Mouse (Mus musculus): Measurements from ENCODE around the gene Tstd1.

Gene Tstd1

GRCm38 (mm10) chr1:171452923-171453322, 34.3 kb downstream of the Tstd1 start:
- DNase-seq (ENCODE audit: low read depth, low spot score), result no peak

GRCm38 (mm10) chr1:171454926-171455325, 36.3 kb downstream of the Tstd1 start:
- no peak for DNase-seq (ENCODE audit: low read depth, low spot score)

GRCm38 (mm10) chr1:171457568-171457967, 38.9 kb downstream of the Tstd1 start:
- no peak for DNase-seq (ENCODE audit: low read depth, low spot score)

- DNase-seq (ENCODE audit: low read depth, low spot score), result no peak
Measured at GRCm38 (mm10) chr1:171459791-171460190, 41.1 kb downstream of the Tstd1 start.

- DNase-seq (ENCODE audit: low read depth, low spot score), result no peak
Measured at GRCm38 (mm10) chr1:171460551-171461503, 42.2 kb downstream of the Tstd1 start.

- DNase-seq (ENCODE audit: low read depth, low spot score), result no peak
Measured at GRCm38 (mm10) chr1:171463133-171463532, 44.5 kb downstream of the Tstd1 start.

GRCm38 (mm10) chr1:171465749-171466412, 47.2 kb downstream of the Tstd1 start:
- no peak for DNase-seq (ENCODE audit: low read depth, low spot score)

GRCm38 (mm10) chr1:171466565-171466964, 47.9 kb downstream of the Tstd1 start:
- no peak for DNase-seq (ENCODE audit: low read depth, low spot score)

GRCm38 (mm10) chr1:171469678-171470077, 51.0 kb downstream of the Tstd1 start:
- no peak for DNase-seq (ENCODE audit: low read depth, low spot score)

Data from brain, adult 2 months (tissue).